Mouse (Mus musculus): ENCODE data around the gene Eef1akmt1. TPM values are rescaled to one million over a fixed set of nuclear protein-coding genes. Genes with fewer than 3 reads are reported as not detected.

Gene Eef1akmt1
- polyA plus RNA-seq, 1 experiment from 2014 or later, result 93.8 TPM

DNA sequence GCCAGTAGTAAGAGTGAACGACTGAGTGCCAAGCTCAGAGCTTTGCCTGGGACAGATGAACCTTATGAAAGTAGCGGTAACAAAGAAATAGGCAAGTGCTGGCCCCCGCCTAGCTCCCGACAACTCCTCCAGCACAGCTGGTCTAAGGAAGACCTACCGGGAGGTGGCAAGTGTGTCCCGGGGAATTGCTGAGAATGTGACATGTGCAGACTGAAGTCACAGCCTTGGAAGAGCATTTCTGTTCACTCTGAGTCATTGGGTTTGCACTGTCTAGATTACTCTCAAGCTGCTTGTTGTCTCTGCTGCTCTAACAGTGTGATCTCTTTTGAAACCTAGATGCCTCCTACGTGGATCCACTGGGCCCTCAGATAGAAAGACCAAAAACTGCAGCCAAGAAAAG is 54.4 kb downstream of the Eef1akmt1 start:
- Histone ChIP-seq H3K9me3 (ENCODE audit: control insufficient read depth, low read length) (no peaks in the 10 kb centered on the region), H3K27me3 (ENCODE audit: control insufficient read depth, insufficient read depth, low read depth, low read length) (no peaks in the 10 kb centered on the region), H3K4me2 (ENCODE audit: low read depth, low read length) (no peak overlapping the region), H3K9ac (ENCODE audit: low read length) (no peak overlapping the region), H3K4me1 (replicated peaks; ENCODE audit: control insufficient read depth, insufficient read depth, low read length) (no peaks in the 10 kb centered on the region), H3K4me3 (ENCODE audit: low read length) (no peak overlapping the region), H3K36me3 (ENCODE audit: control insufficient read depth, insufficient read depth, low read length) (no peaks in the 10 kb centered on the region), H3K27ac (ENCODE audit: low read length) (no peak overlapping the region)
- 79% methylated on average over 7 of the region's 7 CpGs for WGBS
- no peak for ATAC-seq (ENCODE audit: low read depth)

DNA sequence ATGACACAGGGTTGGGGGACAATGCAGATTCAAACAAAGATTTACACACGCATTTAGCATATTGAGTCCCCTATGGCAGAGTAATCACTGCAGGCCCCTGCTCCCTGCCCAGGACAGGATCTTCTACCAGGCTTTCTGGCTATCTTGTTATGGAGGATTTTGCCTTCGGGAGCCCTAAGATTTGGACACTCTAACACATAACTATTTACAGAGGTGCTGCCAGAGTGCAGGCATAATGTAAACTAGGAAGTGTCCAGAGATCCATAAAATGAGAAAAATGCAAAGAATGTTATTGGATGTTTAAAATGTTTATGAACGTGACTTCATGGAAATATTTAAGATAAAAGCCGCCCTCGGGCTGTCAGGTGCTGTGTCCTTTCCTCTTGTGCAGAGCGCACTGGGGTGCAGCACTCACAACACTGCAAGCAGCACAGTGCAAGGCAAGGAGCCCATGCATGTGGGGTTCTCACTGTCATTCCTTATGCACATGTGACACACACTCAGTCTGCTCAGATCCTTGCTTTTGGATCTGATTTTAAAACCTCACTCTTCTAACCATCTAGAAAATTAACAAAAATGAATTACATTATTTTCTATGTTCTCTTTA is 56.2 kb downstream of the Eef1akmt1 start:
- Histone ChIP-seq H3K9me3 (ENCODE audit: control insufficient read depth, low read length) (no peaks in the 10 kb centered on the region), H3K9ac (ENCODE audit: low read length) (no peak overlapping the region), H3K36me3 (ENCODE audit: control insufficient read depth, insufficient read depth, low read length) (no peaks in the 10 kb centered on the region), H3K4me3 (ENCODE audit: low read length) (no peak overlapping the region), H3K27ac (ENCODE audit: low read length) (no peak overlapping the region), H3K4me1 (replicated peaks; ENCODE audit: control insufficient read depth, insufficient read depth, low read length) (0 out of 2 replicates have a peak, but pooled peaks cover 2% of the 10 kb centered on the region), H3K4me2 (ENCODE audit: low read depth, low read length) (no peak overlapping the region), H3K27me3 (ENCODE audit: control insufficient read depth, insufficient read depth, low read depth, low read length) (no peaks in the 10 kb centered on the region)
- peak; percentile 64 for ATAC-seq (ENCODE audit: low read depth)
- 27% methylated on average over 6 of the region's 6 CpGs for WGBS

DNA sequence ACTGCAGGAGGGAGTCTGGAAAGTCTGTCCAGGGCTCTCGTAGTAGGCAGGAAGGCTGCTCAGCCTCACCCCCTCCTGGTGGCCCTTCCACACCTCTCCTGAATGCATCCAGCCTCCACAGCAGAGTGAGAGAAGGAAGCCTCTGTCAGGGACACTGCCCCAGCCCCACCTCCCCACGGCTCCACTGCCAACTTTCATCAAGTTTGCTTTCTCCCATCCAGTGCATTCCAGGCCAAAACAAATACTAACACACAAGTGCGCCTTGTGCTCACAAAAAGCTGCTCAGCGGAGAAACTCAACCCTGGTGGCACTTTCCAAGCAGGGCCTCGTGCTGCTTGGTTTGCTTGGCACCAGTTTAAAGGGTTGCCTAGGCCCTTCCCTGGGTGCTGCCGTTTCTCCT is 61.9 kb downstream of the Eef1akmt1 start:
- 30% methylated on average over 6 of the region's 6 CpGs for WGBS
- Histone ChIP-seq H3K4me2 (ENCODE audit: low read depth, low read length) (no peak overlapping the region), H3K27me3 (ENCODE audit: control insufficient read depth, insufficient read depth, low read depth, low read length) (no peaks in the 10 kb centered on the region), H3K9me3 (ENCODE audit: control insufficient read depth, low read length) (no peaks in the 10 kb centered on the region), H3K27ac (ENCODE audit: low read length) (peak overlapping the region; percentile 74), H3K4me1 (replicated peaks; ENCODE audit: control insufficient read depth, insufficient read depth, low read length) (peaks cover 11% of the 10 kb centered on the region), H3K4me3 (ENCODE audit: low read length) (no peak overlapping the region), H3K9ac (ENCODE audit: low read length) (no peak overlapping the region), H3K36me3 (ENCODE audit: control insufficient read depth, insufficient read depth, low read length) (no peaks in the 10 kb centered on the region)
- ATAC-seq (ENCODE audit: low read depth), result peak; percentile 95

DNA sequence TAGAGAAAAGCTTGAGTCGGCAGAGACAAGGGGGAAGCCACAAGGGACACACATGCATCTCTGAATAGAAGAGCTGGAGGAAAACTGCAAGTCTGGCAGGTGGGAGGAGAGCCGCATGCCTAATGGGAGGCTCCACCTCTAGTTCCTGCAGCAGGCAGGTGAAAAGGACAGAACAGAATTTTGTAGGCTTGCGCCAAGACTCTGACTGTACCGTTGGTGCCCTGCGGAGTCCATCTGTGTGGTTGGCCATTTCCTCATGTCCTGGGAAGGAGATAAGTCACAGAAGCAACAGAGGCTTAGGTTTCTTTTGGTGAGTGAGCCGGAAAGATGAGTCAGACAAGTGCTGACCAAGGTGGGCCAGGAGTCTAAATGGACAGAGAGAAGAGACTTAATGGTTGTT is 67.7 kb downstream of the Eef1akmt1 start:
- no peak overlapping the region for H3K4me2 ChIP-seq (ENCODE audit: low read depth, low read length)
- H3K4me1 ChIP-seq (replicated peaks; ENCODE audit: control insufficient read depth, insufficient read depth, low read length), result no peaks in the 10 kb centered on the region
- H3K36me3 ChIP-seq (ENCODE audit: control insufficient read depth, insufficient read depth, low read length), result peaks cover 4% of the 10 kb centered on the region; the same call in 1 of the 2 replicates
- no peak overlapping the region for H3K9ac ChIP-seq (ENCODE audit: low read length)
- ATAC-seq (ENCODE audit: low read depth), result no peak
- no peak overlapping the region for H3K4me3 ChIP-seq (ENCODE audit: low read length)
- WGBS, result 85% methylated on average over 6 of the region's 6 CpGs
- no peaks in the 10 kb centered on the region for H3K9me3 ChIP-seq (ENCODE audit: control insufficient read depth, low read length)
- no peak overlapping the region for H3K27ac ChIP-seq (ENCODE audit: low read length)
- H3K27me3 ChIP-seq (ENCODE audit: control insufficient read depth, insufficient read depth, low read depth, low read length), result no peaks in the 10 kb centered on the region

Other genes starting within 250 kb of the Eef1akmt1 start
- 28.0 and 30.2 TPM in 2 replicates for gene Cryl1, start 173.1 kb downstream of the Eef1akmt1 start, polyA plus RNA-seq (2015; fragmentation: Nextera tagmentation; extraction: Ambion mirVana)
- gene Ift88, start 147.6 kb downstream of the Eef1akmt1 start, polyA plus RNA-seq (2015; fragmentation: Nextera tagmentation; extraction: Ambion mirVana), result 13.5 and 15.7 TPM in 2 replicates
- 4.1 and 4.8 TPM in 2 replicates for gene Il17d, start 46.8 kb downstream of the Eef1akmt1 start, polyA plus RNA-seq (2015; fragmentation: Nextera tagmentation; extraction: Ambion mirVana)
- 19.7 and 19.8 TPM in 2 replicates for gene Xpo4, start 93.8 kb upstream of the Eef1akmt1 start, polyA plus RNA-seq (2015; fragmentation: Nextera tagmentation; extraction: Ambion mirVana)
- gene Gm49361, start 174.5 kb upstream of the Eef1akmt1 start, polyA plus RNA-seq (2015; fragmentation: Nextera tagmentation; extraction: Ambion mirVana), result not detected in 2 replicates
- gene Lats2, start 186.8 kb upstream of the Eef1akmt1 start, polyA plus RNA-seq (2015; fragmentation: Nextera tagmentation; extraction: Ambion mirVana), result 25.2 and 25.9 TPM in 2 replicates
- gene Sap18, start 226.6 kb upstream of the Eef1akmt1 start, polyA plus RNA-seq (2015; fragmentation: Nextera tagmentation; extraction: Ambion mirVana), result 17.7 and 25.1 TPM in 2 replicates